Mouse (Mus musculus): ENCODE measurements at regions not wholly inside any gene's neighbourhood (a gene's known extent, or its start where the extent isn't known, plus 50 kb on each side); places are given as distances from the start of the nearest gene placed in this dataset.

GRCm38 (mm10) chr6:147770034-147770433 is 277.0 kb upstream of the Far2 start:
- H3K9ac ChIP-seq (ENCODE audit: control insufficient read depth, low read depth, low read length, poor library complexity, severe bottlenecking) = no peak overlapping the region

GRCm38 (mm10) chr6:147771411-147771810 is 275.6 kb upstream of the Far2 start:
- DNase-seq (ENCODE audit: low read depth, low spot score) = no peak
- no peak overlapping the region for H3K9ac ChIP-seq (ENCODE audit: control insufficient read depth, low read depth, low read length, poor library complexity, severe bottlenecking)
- TF ChIP-seq MEF2A (IDR thresholded peaks at IDR 0.05; ENCODE audit: extremely low read depth, insufficient replicate concordance, low read depth, low read length, poor library complexity, severe bottlenecking) (no peak), ZNF384 (IDR thresholded peaks at IDR 0.05; ENCODE audit: low read depth, low read length) (no peak), GATA1 (IDR thresholded peaks at IDR 0.05; ENCODE audit: low read depth, low read length) (no peak), BHLHE40 (IDR thresholded peaks at IDR 0.05; ENCODE audit: borderline replicate concordance, low read depth, low read length) (no peak), ZKSCAN1 (IDR thresholded peaks at IDR 0.05; ENCODE audit: low read depth, low read length) (no peak), MAZ (IDR thresholded peaks at IDR 0.05; ENCODE audit: low read depth, low read length) (no peak), SMC3 (IDR thresholded peaks at IDR 0.05; ENCODE audit: low read depth, low read length) (no peak), MXI1 (IDR thresholded peaks at IDR 0.05; ENCODE audit: low read depth, low read length) (no peak), UBTF (IDR thresholded peaks at IDR 0.05; ENCODE audit: borderline replicate concordance, insufficient read depth, low read depth, low read length) (no peak), USF1 (IDR thresholded peaks at IDR 0.05; ENCODE audit: low read depth, low read length) (no peak), TBP (IDR thresholded peaks at IDR 0.05; ENCODE audit: low read depth, low read length) (no peak)
- no peak overlapping the region for H3K4me3 ChIP-seq (ENCODE audit: control insufficient read depth in 1 of 2, insufficient read depth in 1 of 2, low read depth in 2 of 2, low read length in 2 of 2)
- H3K27ac ChIP-seq (ENCODE audit: control insufficient read depth, low read depth, low read length) = no peak overlapping the region
- no peaks in the 10 kb centered on the region for H3K27me3 ChIP-seq (ENCODE audit: control insufficient read depth in 1 of 2, insufficient read depth in 2 of 2, low read length in 2 of 2)
- no peaks in the 10 kb centered on the region for H3K4me1 ChIP-seq (ENCODE audit: control insufficient read depth in 1 of 2, insufficient read depth in 2 of 2, low read length in 2 of 2)
- H3K79me2 ChIP-seq (ENCODE audit: control insufficient read depth, insufficient read depth, low read length, poor library complexity) = no peaks in the 10 kb centered on the region
- no peaks in the 10 kb centered on the region for H3K36me3 ChIP-seq (ENCODE audit: control insufficient read depth in 1 of 2, insufficient read depth in 2 of 2, low read length in 2 of 2)
- H3K9me3 ChIP-seq (replicated peaks; ENCODE audit: insufficient read depth, low read length) = no peaks in the 10 kb centered on the region

More at GRCm38 (mm10) chr6:147770034-147770433, 277.0 kb upstream of the Far2 start:
- no peak overlapping the region for H3K4me3 ChIP-seq (ENCODE audit: control insufficient read depth in 1 of 2, insufficient read depth in 1 of 2, low read depth in 2 of 2, low read length in 2 of 2)
- H3K79me2 ChIP-seq (ENCODE audit: control insufficient read depth, insufficient read depth, low read length, poor library complexity) = no peaks in the 10 kb centered on the region
- no peaks in the 10 kb centered on the region for H3K36me3 ChIP-seq (ENCODE audit: control insufficient read depth in 1 of 2, insufficient read depth in 2 of 2, low read length in 2 of 2)
- TF ChIP-seq UBTF (IDR thresholded peaks at IDR 0.05; ENCODE audit: borderline replicate concordance, insufficient read depth, low read depth, low read length) = no peak
- no peak for TF ChIP-seq E2F4 (IDR thresholded peaks at IDR 0.05; ENCODE audit: borderline replicate concordance, low read depth, low read length)
- no peak for TF ChIP-seq TBP (IDR thresholded peaks at IDR 0.05; ENCODE audit: low read depth, low read length)
- TF ChIP-seq HCFC1 (IDR thresholded peaks at IDR 0.05; ENCODE audit: low read depth, low read length) = 0 out of 2 replicates have a peak, but pooled peaks have one; percentile 12
- no peak for TF ChIP-seq KAT2A (conservative IDR thresholded peaks at IDR 0.05; ENCODE audit: low read depth, low read length)
- TF ChIP-seq BHLHE40 (IDR thresholded peaks at IDR 0.05; ENCODE audit: borderline replicate concordance, low read depth, low read length) = no peak
- TF ChIP-seq RAD21 (IDR thresholded peaks at IDR 0.05; ENCODE audit: low read depth, low read length) = no peak
- H3K4me1 ChIP-seq (ENCODE audit: control insufficient read depth in 1 of 2, insufficient read depth in 2 of 2, low read length in 2 of 2) = no peaks in the 10 kb centered on the region
- H3K27ac ChIP-seq (ENCODE audit: control insufficient read depth, low read depth, low read length) = no peak overlapping the region
- DNase-seq (ENCODE audit: low read depth, low spot score) = no peak
- H3K9me3 ChIP-seq (replicated peaks; ENCODE audit: insufficient read depth, low read length) = no peaks in the 10 kb centered on the region
- no peaks in the 10 kb centered on the region for H3K27me3 ChIP-seq (ENCODE audit: control insufficient read depth in 1 of 2, insufficient read depth in 2 of 2, low read length in 2 of 2)
